ENCODE assay signal across 9 mouse cellular contexts in genomic region chr16:30969266-30970064, GRCm38 (mm10).
DNase-seq lines count a peak whose midpoint lies in the region; ATAC-seq lines count a peak whose summit lies in the region.
"Had no signal": no experiment of that assay in that cellular context is flagged by ENCODE, and none has a peak within 500 bp of the region (broad histone marks: within the 10 kb centered on the region; RNA-seq: fewer than 3 reads in every experiment).

No protein-coding gene starts in this region.

- no peak overlapping the region for H3K9ac ChIP-seq in neural tube, embryonic 12.5 days
- H3K9ac ChIP-seq in neural tube, embryonic 15.5 days (replicated peaks) = no peak overlapping the region
- 0 out of 2 replicates have a peak overlapping the region, but pooled peaks have one; percentile 12 for H3K9ac ChIP-seq in heart, embryonic 14.5 days (ENCODE audit: low read length)
- H3K9ac ChIP-seq: limb, embryonic 13.5 days had no signal

- 69% methylated on average over 18 of the region's 18 CpGs for WGBS in neural tube, embryonic 12.5 days
- WGBS in neural tube, embryonic 15.5 days = 54% methylated on average over 18 of the region's 18 CpGs
- 50% methylated on average over 18 of the region's 18 CpGs for WGBS in heart, embryonic 14.5 days

- peaks cover 19% of the 10 kb centered on the region for H3K4me1 ChIP-seq in neural tube, embryonic 12.5 days
- H3K4me1 ChIP-seq in neural tube, embryonic 15.5 days = peaks cover 27% of the 10 kb centered on the region
- peaks cover 47 to 67% of the 10 kb centered on the region in 2 experiments for H3K4me1 ChIP-seq in heart, embryonic 14.5 days (ENCODE audit: control insufficient read depth in 2 of 2, insufficient read depth in 2 of 2, low read length in 2 of 2)

- no peaks in the 10 kb centered on the region for H3K36me3 ChIP-seq in neural tube, embryonic 12.5 days
- H3K36me3 ChIP-seq in neural tube, embryonic 15.5 days = no peaks in the 10 kb centered on the region
- H3K36me3 ChIP-seq in heart, embryonic 14.5 days (ENCODE audit: control insufficient read depth, insufficient read depth, low read length) = no peaks in the 10 kb centered on the region
- H3K36me3 ChIP-seq: limb, embryonic 13.5 days had no signal

- H3K4me2 ChIP-seq in neural tube, embryonic 12.5 days (replicated peaks) = 0 out of 2 replicates have a peak overlapping the region, but pooled peaks have one; percentile 14
- H3K4me2 ChIP-seq in neural tube, embryonic 15.5 days = no peak overlapping the region
- peak overlapping the region; percentile 25; the same call in 1 of the 2 replicates for H3K4me2 ChIP-seq in heart, embryonic 14.5 days (ENCODE audit: low read length)
- H3K4me2 ChIP-seq: limb, embryonic 13.5 days had no signal

- H3K27me3 ChIP-seq in neural tube, embryonic 12.5 days (replicated peaks) = no peaks in the 10 kb centered on the region
- no peaks in the 10 kb centered on the region for H3K27me3 ChIP-seq in neural tube, embryonic 15.5 days (replicated peaks)
- no peaks in the 10 kb centered on the region for H3K27me3 ChIP-seq in heart, embryonic 14.5 days (ENCODE audit: control insufficient read depth, insufficient read depth, low read length)
- H3K27me3 ChIP-seq: limb, embryonic 13.5 days had no signal

- no peak overlapping the region for H3K4me3 ChIP-seq in neural tube, embryonic 12.5 days
- no peak overlapping the region for H3K4me3 ChIP-seq in neural tube, embryonic 15.5 days (replicated peaks)
- no peak overlapping the region for H3K4me3 ChIP-seq in heart, embryonic 14.5 days (ENCODE audit: control insufficient read depth in 1 of 2, insufficient read depth in 1 of 2, low read depth in 1 of 2, low read length in 2 of 2)
- H3K4me3 ChIP-seq: limb, embryonic 13.5 days had no signal

- no peak overlapping the region for H3K27ac ChIP-seq in neural tube, embryonic 12.5 days
- no peak overlapping the region for H3K27ac ChIP-seq in neural tube, embryonic 15.5 days (replicated peaks)
- H3K27ac ChIP-seq in heart, embryonic 14.5 days (replicated peaks in 1 of 2; ENCODE audit: control insufficient read depth in 1 of 2, insufficient read depth in 1 of 2, low read depth in 2 of 2, low read length in 2 of 2) = peak overlapping the region in 1 of 2 experiments; percentile 33; a peak in 1 of 4 replicates
- H3K27ac ChIP-seq: limb, embryonic 13.5 days had no signal

- ATAC-seq in neural tube, embryonic 12.5 days (ENCODE audit: low FRiP score, low read depth) = no peak
- ATAC-seq in neural tube, embryonic 15.5 days (ENCODE audit: low FRiP score) = no peak; the same call in 1 of the 2 replicates
- no peak for ATAC-seq in heart, embryonic 14.5 days (ENCODE audit: insufficient number of reproducible peaks, insufficient read depth, low FRiP score, low read depth)

- peak; percentile 78 for DNase-seq in kidney, postnatal 14 days
- DNase-seq in lung, postnatal 36 days = peak; percentile 85
- no peak for DNase-seq in T-cell, adult 2 months (ENCODE audit: low spot score)
- DNase-seq in urinary bladder, postnatal 25 days (ENCODE audit: low spot score) = no peak
- no peak for DNase-seq in gastrocnemius, adult 8-10 months (ENCODE audit: low spot score in 2 of 2)

- H3K9me3 ChIP-seq in neural tube, embryonic 12.5 days = no peaks in the 10 kb centered on the region
- H3K9me3 ChIP-seq in neural tube, embryonic 15.5 days (replicated peaks) = no peaks in the 10 kb centered on the region
- H3K9me3 ChIP-seq in heart, embryonic 14.5 days (ENCODE audit: control insufficient read depth, low read length) = no peaks in the 10 kb centered on the region
- H3K9me3 ChIP-seq: limb, embryonic 13.5 days had no signal

Comparison
In these comparisons a context has a peak if more than half of its experiments do, and no peak if none do; other contexts are left out.
1. DNase-seq: peak in kidney, postnatal 14 days (single experiment) and lung, postnatal 36 days (single experiment); none in T-cell, adult 2 months (single experiment), urinary bladder, postnatal 25 days (single experiment) and gastrocnemius, adult 8-10 months (0 of 2).